8 mouse cellular contexts compared by ENCODE assay signal in the genomic region with DNA sequence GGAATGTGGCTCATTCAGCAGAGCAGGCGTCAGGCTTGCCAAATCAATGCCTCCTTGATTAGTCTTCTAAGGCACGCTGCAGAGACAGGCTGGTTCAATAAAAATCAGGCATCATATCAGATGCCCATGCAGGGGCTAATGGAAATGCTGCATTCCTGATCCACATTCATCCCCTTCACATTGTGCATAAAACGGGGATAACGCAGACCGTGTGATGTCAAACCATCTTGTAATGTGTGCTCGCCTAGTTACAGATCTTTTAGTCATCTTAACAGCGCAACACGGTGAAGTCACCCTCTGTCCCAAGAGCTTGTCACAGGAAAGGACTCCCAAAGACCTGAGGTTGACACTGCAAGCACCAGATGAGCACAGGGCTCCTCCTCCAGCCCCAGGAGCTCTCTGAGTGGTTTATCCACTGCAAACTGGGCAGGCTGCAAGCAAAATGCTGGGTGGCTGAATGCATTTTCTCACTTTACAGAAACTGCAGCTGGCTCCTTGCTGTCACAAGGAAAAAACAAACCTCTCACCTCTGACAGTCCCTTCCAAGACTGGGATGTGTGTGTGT. TPM values are rescaled to one million over a fixed set of nuclear protein-coding genes. Genes with fewer than 3 reads are reported as not detected.
A peak's percentile ranks its signal among the peaks of the same experiment; 100 is the strongest.
DNase-seq lines count a peak whose midpoint lies in the region; ATAC-seq lines count a peak whose summit lies in the region.

No protein-coding gene starts in this region.

- no peaks in the 10 kb centered on the region for H3K36me3 ChIP-seq in heart, embryonic 11.5 days (ENCODE audit: control insufficient read depth, insufficient read depth, low read length)
- H3K36me3 ChIP-seq in forebrain, embryonic 16.5 days (ENCODE audit: control insufficient read depth, insufficient read depth) = no peaks in the 10 kb centered on the region
- no peaks in the 10 kb centered on the region for H3K36me3 ChIP-seq in neural tube, embryonic 13.5 days

- peak overlapping the region; percentile 9; the same call in 1 of the 2 replicates for H3K4me3 ChIP-seq in heart, embryonic 11.5 days (ENCODE audit: low read depth, low read length)
- H3K4me3 ChIP-seq in forebrain, embryonic 16.5 days (replicated peaks; ENCODE audit: low read length) = peak overlapping the region; percentile 13; the same call in 1 of the 2 replicates
- no peak overlapping the region for H3K4me3 ChIP-seq in neural tube, embryonic 13.5 days

- no peak overlapping the region for H3K9ac ChIP-seq in heart, embryonic 11.5 days (ENCODE audit: low read depth, low read length)
- H3K9ac ChIP-seq in forebrain, embryonic 16.5 days (replicated peaks; ENCODE audit: low read depth, low read length) = no peak overlapping the region
- no peak overlapping the region for H3K9ac ChIP-seq in neural tube, embryonic 13.5 days

- H3K9me3 ChIP-seq in heart, embryonic 11.5 days (replicated peaks; ENCODE audit: control insufficient read depth, low read length) = no peaks in the 10 kb centered on the region
- H3K9me3 ChIP-seq in forebrain, embryonic 16.5 days (ENCODE audit: control insufficient read depth, low read length) = no peaks in the 10 kb centered on the region
- H3K9me3 ChIP-seq in neural tube, embryonic 13.5 days = no peaks in the 10 kb centered on the region

- peak overlapping the region; percentile 100 for H3K4me2 ChIP-seq in heart, embryonic 11.5 days
- H3K4me2 ChIP-seq in forebrain, embryonic 16.5 days (ENCODE audit: low read length) = peak overlapping the region; percentile 64
- H3K4me2 ChIP-seq in neural tube, embryonic 13.5 days = peak overlapping the region; percentile 93

- no peak for ATAC-seq in heart, embryonic 11.5 days (replicated peaks; ENCODE audit: insufficient number of reproducible peaks, low FRiP score, low TSS enrichment)
- no peak for ATAC-seq in forebrain, embryonic 16.5 days
- ATAC-seq in neural tube, embryonic 13.5 days (ENCODE audit: low read depth) = no peak
- no peak for ATAC-seq in erythroid progenitor cell, adult 5-6 weeks (replicated peaks; ENCODE audit: low FRiP score, poor library complexity, severe bottlenecking)

- H3K27me3 ChIP-seq in heart, embryonic 11.5 days (ENCODE audit: control insufficient read depth, insufficient read depth, low read length) = no peaks in the 10 kb centered on the region
- no peaks in the 10 kb centered on the region for H3K27me3 ChIP-seq in forebrain, embryonic 16.5 days (replicated peaks; ENCODE audit: control insufficient read depth, insufficient read depth, low read length)
- H3K27me3 ChIP-seq in neural tube, embryonic 13.5 days = 0 out of 2 replicates have a peak, but pooled peaks cover 3% of the 10 kb centered on the region

- H3K4me1 ChIP-seq in heart, embryonic 11.5 days (ENCODE audit: control insufficient read depth, insufficient read depth, low read length) = 0 out of 2 replicates have a peak, but pooled peaks cover 2% of the 10 kb centered on the region
- H3K4me1 ChIP-seq in forebrain, embryonic 16.5 days (replicated peaks; ENCODE audit: control insufficient read depth, insufficient read depth, low read length) = peaks cover 22% of the 10 kb centered on the region
- H3K4me1 ChIP-seq in neural tube, embryonic 13.5 days (replicated peaks) = peaks cover 28% of the 10 kb centered on the region

- no peak for DNase-seq in heart, adult 8-10 months (ENCODE audit: low spot score)
- DNase-seq in adrenal gland, postnatal 14 days = peak; percentile 75
- DNase-seq in liver = peak; percentile 32
- DNase-seq in cerebellum, adult 9-11 months = no peak

- H3K27ac ChIP-seq in heart, embryonic 11.5 days (ENCODE audit: low read depth, low read length) = no peak overlapping the region
- H3K27ac ChIP-seq in forebrain, embryonic 16.5 days (ENCODE audit: low read length) = no peak overlapping the region
- H3K27ac ChIP-seq in neural tube, embryonic 13.5 days (replicated peaks) = no peak overlapping the region

- WGBS in heart, embryonic 11.5 days (ENCODE audit: insufficient replicate concordance) = 21% methylated on average over 8 of the region's 8 CpGs
- 11% methylated on average over 8 of the region's 8 CpGs for WGBS in forebrain, embryonic 16.5 days
- 27% methylated on average over 8 of the region's 8 CpGs for WGBS in neural tube, embryonic 13.5 days

RNA-seq across cellular contexts. Expression of gene Iqgap2, which starts 1.7 kb away (rescaled TPM):
- 8.5 and 9.0 TPM in 2 replicates for polyA plus RNA-seq in heart, embryonic 11.5 days (2014; fragmentation: Nextera tagmentation; extraction: Ambion mirVana)
- 1 to 10 TPM; 2.5 to 4.9 (median 4.0) TPM for total RNA-seq in heart, adult 8-10 months (2022)
- total RNA-seq in adrenal gland, postnatal 14 days (2021) = 107 and 111 TPM in 2 replicates
- 4.0 and 5.0 TPM in 2 replicates for polyA plus RNA-seq in forebrain, embryonic 16.5 days (2015; fragmentation: Nextera tagmentation; extraction: Ambion mirVana)
- 2.7 and 3.7 TPM in 2 replicates for polyA plus RNA-seq in neural tube, embryonic 13.5 days (2015; fragmentation: Nextera tagmentation; extraction: Ambion mirVana)
- total RNA-seq in erythroid progenitor cell, adult 5-6 weeks (2015; ENCODE audit: low replicate concordance) = 33.5 and 35.3 TPM in 2 replicates
- total RNA-seq in erythroid progenitor cell, adult 5-6 weeks (2017; ENCODE audit: low replicate concordance) = 39.5 and 43.6 TPM in 2 replicates

Comparison
In these comparisons a context has a peak if more than half of its experiments do, and no peak if none do; other contexts are left out.
1. DNase-seq: peak in adrenal gland, postnatal 14 days (single experiment) and liver (single experiment); none in heart, adult 8-10 months (single experiment) and cerebellum, adult 9-11 months (single experiment).
2. RNA of gene Iqgap2, which starts 1.7 kb away (total RNA-seq): 107 to 111 TPM in adrenal gland, postnatal 14 days and 33.5 to 43.6 TPM in erythroid progenitor cell, adult 5-6 weeks; 2.5 to 4.9 TPM in heart, adult 8-10 months; every median in the first group is over 4 times any median in the second.
3. Peak in every context shown above with its lines, with median percentiles within 50 percentile points of each other: H3K4me2 ChIP-seq.